23 mouse cellular contexts compared by ENCODE assay signal in the genomic region with DNA sequence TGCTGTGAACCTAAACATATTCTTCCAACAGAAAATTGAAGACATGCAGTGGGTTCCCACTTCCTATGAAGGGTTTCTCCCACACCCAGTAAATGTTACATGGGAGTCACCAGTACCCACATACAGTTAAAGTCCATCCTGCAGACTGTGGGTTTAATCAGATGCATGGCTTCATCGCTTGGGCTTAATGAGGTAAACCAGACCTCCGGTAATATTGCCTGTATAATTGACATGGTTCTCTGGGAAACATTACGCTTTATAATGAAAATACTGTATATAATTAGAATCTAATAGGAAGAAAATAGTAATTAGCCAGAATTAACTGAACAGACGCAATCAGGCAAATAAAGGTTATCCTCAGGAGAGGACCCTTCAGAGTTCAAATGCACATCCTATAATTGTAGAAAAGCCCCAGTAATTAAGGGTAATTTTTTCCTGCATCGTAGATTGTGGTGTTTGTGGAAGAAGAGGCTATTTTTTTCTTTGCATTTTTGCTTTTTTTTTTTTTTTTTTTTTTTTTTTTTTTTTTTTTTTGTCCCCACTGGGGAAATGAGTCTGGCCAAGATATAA.
A peak's percentile ranks its signal among the peaks of the same experiment; 100 is the strongest.
DNase-seq lines count a peak whose midpoint lies in the region; ATAC-seq lines count a peak whose summit lies in the region.
"Had no signal": no experiment of that assay in that cellular context is flagged by ENCODE, and none has a peak within 500 bp of the region (broad histone marks: within the 10 kb centered on the region; RNA-seq: fewer than 3 reads in every experiment).

No protein-coding gene starts in this region.

- ATAC-seq in forebrain, embryonic 16.5 days = peak; percentile 49
- no peak for ATAC-seq in midbrain, embryonic 14.5 days (ENCODE audit: low FRiP score, low TSS enrichment)
- ATAC-seq in hindbrain, embryonic 16.5 days = 0 out of 2 replicates have a peak, but pooled peaks have one; percentile 45
- peak; percentile 59 for ATAC-seq in neural tube, embryonic 15.5 days (ENCODE audit: low FRiP score)
- ATAC-seq: CD4-positive, CD25-positive, alpha-beta regulatory T cell, adult 4 months had no signal

- no peaks in the 10 kb centered on the region for H3K4me1 ChIP-seq in forebrain, embryonic 16.5 days (replicated peaks; ENCODE audit: control insufficient read depth, insufficient read depth, low read length)
- H3K4me1 ChIP-seq in forebrain, embryonic 10.5 days = no peaks in the 10 kb centered on the region
- H3K4me1 ChIP-seq in midbrain, embryonic 14.5 days (ENCODE audit: control insufficient read depth, insufficient read depth, low read length) = no peaks in the 10 kb centered on the region
- no peaks in the 10 kb centered on the region for H3K4me1 ChIP-seq in midbrain, embryonic 10.5 days
- H3K4me1 ChIP-seq in hindbrain, embryonic 16.5 days (ENCODE audit: control insufficient read depth, insufficient read depth, low read depth, low read length) = no peaks in the 10 kb centered on the region
- H3K4me1 ChIP-seq in neural tube, embryonic 15.5 days = no peaks in the 10 kb centered on the region
- H3K4me1 ChIP-seq: embryonic facial prominence, embryonic 13.5 days; heart, embryonic 13.5 days; kidney, embryonic 15.5 days; limb, embryonic 13.5 days; lung, embryonic 15.5 days had no signal

- no peaks in the 10 kb centered on the region for H3K9me3 ChIP-seq in forebrain, embryonic 16.5 days (ENCODE audit: control insufficient read depth, low read length)
- no peaks in the 10 kb centered on the region for H3K9me3 ChIP-seq in forebrain, embryonic 10.5 days
- no peaks in the 10 kb centered on the region for H3K9me3 ChIP-seq in midbrain, embryonic 14.5 days (ENCODE audit: control insufficient read depth, low read length)
- H3K9me3 ChIP-seq in midbrain, embryonic 10.5 days (replicated peaks) = no peaks in the 10 kb centered on the region
- no peaks in the 10 kb centered on the region for H3K9me3 ChIP-seq in hindbrain, embryonic 16.5 days (ENCODE audit: control insufficient read depth, low read length)
- H3K9me3 ChIP-seq in neural tube, embryonic 15.5 days (replicated peaks) = no peaks in the 10 kb centered on the region
- H3K9me3 ChIP-seq: embryonic facial prominence, embryonic 13.5 days; heart, embryonic 13.5 days; kidney, embryonic 15.5 days; limb, embryonic 13.5 days; lung, embryonic 15.5 days had no signal

- no peaks in the 10 kb centered on the region for H3K27me3 ChIP-seq in forebrain, embryonic 16.5 days (replicated peaks; ENCODE audit: control insufficient read depth, insufficient read depth, low read length)
- H3K27me3 ChIP-seq in forebrain, embryonic 10.5 days (ENCODE audit: poor library complexity, severe bottlenecking) = peaks cover 15% of the 10 kb centered on the region
- no peaks in the 10 kb centered on the region for H3K27me3 ChIP-seq in midbrain, embryonic 14.5 days (ENCODE audit: control insufficient read depth, insufficient read depth, low read length)
- H3K27me3 ChIP-seq in midbrain, embryonic 10.5 days (ENCODE audit: low read depth, poor library complexity, severe bottlenecking) = peaks cover 42% of the 10 kb centered on the region
- no peaks in the 10 kb centered on the region for H3K27me3 ChIP-seq in hindbrain, embryonic 16.5 days (replicated peaks; ENCODE audit: control insufficient read depth, insufficient read depth, low read length)
- no peaks in the 10 kb centered on the region for H3K27me3 ChIP-seq in neural tube, embryonic 15.5 days (replicated peaks)
- H3K27me3 ChIP-seq: embryonic facial prominence, embryonic 13.5 days; heart, embryonic 13.5 days; kidney, embryonic 15.5 days; limb, embryonic 13.5 days; lung, embryonic 15.5 days had no signal

- no peaks in the 10 kb centered on the region for H3K36me3 ChIP-seq in forebrain, embryonic 16.5 days (ENCODE audit: control insufficient read depth, insufficient read depth)
- H3K36me3 ChIP-seq in forebrain, embryonic 10.5 days (replicated peaks) = no peaks in the 10 kb centered on the region
- no peaks in the 10 kb centered on the region for H3K36me3 ChIP-seq in midbrain, embryonic 14.5 days (ENCODE audit: control insufficient read depth, insufficient read depth, low read length)
- no peaks in the 10 kb centered on the region for H3K36me3 ChIP-seq in midbrain, embryonic 10.5 days
- H3K36me3 ChIP-seq in hindbrain, embryonic 16.5 days (ENCODE audit: control insufficient read depth, insufficient read depth, low read length) = no peaks in the 10 kb centered on the region
- H3K36me3 ChIP-seq in neural tube, embryonic 15.5 days = no peaks in the 10 kb centered on the region
- H3K36me3 ChIP-seq: embryonic facial prominence, embryonic 13.5 days; heart, embryonic 13.5 days; kidney, embryonic 15.5 days; limb, embryonic 13.5 days; lung, embryonic 15.5 days had no signal

- no peak overlapping the region for H3K4me2 ChIP-seq in forebrain, embryonic 16.5 days (ENCODE audit: low read length)
- H3K4me2 ChIP-seq in midbrain, embryonic 14.5 days (ENCODE audit: low read length) = no peak overlapping the region
- H3K4me2 ChIP-seq in hindbrain, embryonic 16.5 days (ENCODE audit: low read length) = no peak overlapping the region
- H3K4me2 ChIP-seq in neural tube, embryonic 15.5 days = no peak overlapping the region
- H3K4me2 ChIP-seq: embryonic facial prominence, embryonic 13.5 days; heart, embryonic 13.5 days; kidney, embryonic 15.5 days; limb, embryonic 13.5 days; liver, embryonic 11.5 days; lung, embryonic 15.5 days had no signal

- H3K4me3 ChIP-seq in forebrain, embryonic 16.5 days (replicated peaks; ENCODE audit: low read length) = no peak overlapping the region
- H3K4me3 ChIP-seq in forebrain, embryonic 10.5 days = no peak overlapping the region
- H3K4me3 ChIP-seq in midbrain, embryonic 14.5 days (replicated peaks; ENCODE audit: low read depth, low read length) = no peak overlapping the region
- H3K4me3 ChIP-seq in midbrain, embryonic 10.5 days = no peak overlapping the region
- no peak overlapping the region for H3K4me3 ChIP-seq in hindbrain, embryonic 16.5 days (ENCODE audit: low read length)
- no peak overlapping the region for H3K4me3 ChIP-seq in neural tube, embryonic 15.5 days (replicated peaks)
- H3K4me3 ChIP-seq: embryonic facial prominence, embryonic 13.5 days; heart, embryonic 13.5 days; kidney, embryonic 15.5 days; layer of hippocampus, adult 2 months; limb, embryonic 13.5 days; lung, embryonic 15.5 days had no signal

- 22% methylated on average over 5 of the region's 5 CpGs for WGBS in forebrain, embryonic 16.5 days
- WGBS in forebrain, embryonic 10.5 days = 93% methylated on average over 5 of the region's 5 CpGs
- WGBS in midbrain, embryonic 14.5 days = 76% methylated on average over 5 of the region's 5 CpGs
- 90% methylated on average over 5 of the region's 5 CpGs for WGBS in midbrain, embryonic 10.5 days
- WGBS in hindbrain, embryonic 16.5 days = 62% methylated on average over 5 of the region's 5 CpGs
- WGBS in neural tube, embryonic 15.5 days = 45% methylated on average over 5 of the region's 5 CpGs

- H3K27ac ChIP-seq in forebrain, embryonic 16.5 days (ENCODE audit: low read length) = no peak overlapping the region
- no peak overlapping the region for H3K27ac ChIP-seq in forebrain, embryonic 10.5 days
- no peak overlapping the region for H3K27ac ChIP-seq in midbrain, embryonic 14.5 days (replicated peaks; ENCODE audit: low read depth, low read length)
- H3K27ac ChIP-seq in midbrain, embryonic 10.5 days (replicated peaks) = no peak overlapping the region
- H3K27ac ChIP-seq in hindbrain, embryonic 16.5 days (ENCODE audit: low read depth, low read length) = no peak overlapping the region
- no peak overlapping the region for H3K27ac ChIP-seq in neural tube, embryonic 15.5 days (replicated peaks)
- H3K27ac ChIP-seq: embryonic facial prominence, embryonic 13.5 days; heart, embryonic 13.5 days; kidney, embryonic 15.5 days; layer of hippocampus, adult 2 months; limb, embryonic 13.5 days; lung, embryonic 15.5 days had no signal

- no peak overlapping the region for H3K9ac ChIP-seq in forebrain, embryonic 16.5 days (replicated peaks; ENCODE audit: low read depth, low read length)
- no peak overlapping the region for H3K9ac ChIP-seq in midbrain, embryonic 14.5 days (replicated peaks; ENCODE audit: low read length)
- no peak overlapping the region for H3K9ac ChIP-seq in hindbrain, embryonic 16.5 days (ENCODE audit: low read depth, low read length)
- no peak overlapping the region for H3K9ac ChIP-seq in neural tube, embryonic 15.5 days (replicated peaks)
- H3K9ac ChIP-seq: embryonic facial prominence, embryonic 13.5 days; heart, embryonic 13.5 days; kidney, embryonic 15.5 days; limb, embryonic 13.5 days; lung, embryonic 15.5 days had no signal

- DNase-seq in forebrain, embryonic 10.5 days (ENCODE audit: extremely low spot score, low spot score) = no peak
- DNase-seq in midbrain, embryonic 14.5 days = peak; percentile 20
- no peak for DNase-seq in midbrain, embryonic 10.5 days (ENCODE audit: low spot score)
- no peak for DNase-seq in layer of hippocampus, adult 9-11 months
- DNase-seq: adrenal gland, postnatal 14 days; cerebellum, adult 18-20 months; cerebellum, postnatal 10 days; gastrocnemius, postnatal 10 days; heart, postnatal 10 days; kidney, adult 18-20 months; kidney, postnatal 25 days; thymus, postnatal 4 days had no signal
